Mouse (Mus musculus): ENCODE data around the gene Lnx2.

DNA sequence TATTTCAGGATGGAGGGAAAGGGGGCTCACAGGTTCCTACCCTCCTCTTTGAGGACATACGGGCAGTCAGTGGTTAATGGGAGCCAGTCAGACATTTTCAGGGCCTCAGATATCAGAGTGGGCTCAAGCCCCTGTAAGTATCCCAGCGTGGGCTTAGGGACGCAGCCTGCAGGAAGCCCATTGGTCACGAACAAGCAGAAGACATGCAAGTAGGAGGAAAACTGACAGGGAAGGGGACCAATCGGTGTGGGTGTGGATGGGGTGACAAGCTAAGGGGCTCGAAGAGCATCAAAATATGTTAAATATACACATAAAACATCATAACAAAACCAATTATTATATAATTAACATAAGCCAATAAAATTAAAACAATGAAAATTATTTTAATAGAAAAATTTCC, 22.1 kb downstream of the Lnx2 start:
- TF ChIP-seq CTCF (conservative IDR thresholded peaks at IDR 0.05 in 1 of 2, IDR thresholded peaks at IDR 0.05 in 1 of 2; ENCODE audit: low read depth in 2 of 2, low read length in 2 of 2) (no peak), HCFC1 (IDR thresholded peaks at IDR 0.05; ENCODE audit: low read depth, low read length) (no peak), ZMIZ1 (IDR thresholded peaks at IDR 0.05; ENCODE audit: low read depth, low read length) (no peak), BHLHE40 (IDR thresholded peaks at IDR 0.05; ENCODE audit: low read depth, low read length) (no peak), RCOR1 (conservative IDR thresholded peaks at IDR 0.05; ENCODE audit: low read depth, low read length) (no peak), CHD2 (IDR thresholded peaks at IDR 0.05; ENCODE audit: low read length) (0 out of 2 replicates have a peak, but pooled peaks have one; percentile 22)
